Mouse (Mus musculus) liver, postnatal 0 days (tissue): ENCODE data around the gene Zfp143. TPM values are rescaled to one million over a fixed set of nuclear protein-coding genes. Genes with fewer than 3 reads are reported as not detected.
"Not testable (repeated sequence)": the region's sequence is repeated elsewhere in the genome, so short reads cannot be mapped to it uniquely, and the experiment has no call there.

Experiments
- ATAC-seq: fragments of 200-750 bp; cut with Nextera tagmentation; 2 replicates; pipeline ENCODE4 v1.8.0; 2017; ENCODE audit warnings: mild to moderate bottlenecking, moderate library complexity
- DNase-seq: peaks from one replicate; pipeline ENCODE4 v3.0.0-alpha.2; 2016
- H3K27ac ChIP-seq: fragments of 300-500 bp; sonication (generic); 2 replicates; pipeline ENCODE4 v1.5.1; 2014; ENCODE audit warnings: antibody characterized with exemption, moderate library complexity, mild to moderate bottlenecking, low read depth
- H3K27me3 ChIP-seq: fragments of 300-500 bp; sonication (generic); 2 replicates; pipeline ENCODE4 v1.6.1; 2014; ENCODE audit warnings: low read length, control low read depth, mixed read lengths; ENCODE audit not compliant: insufficient read depth
- H3K36me3 ChIP-seq: fragments of 300-500 bp; sonication (generic); replicated peaks from 2 replicates; pipeline ENCODE4 v1.6.1; 2014; ENCODE audit warnings: mild to moderate bottlenecking, control low read depth, low read length, moderate library complexity, mixed read lengths; ENCODE audit not compliant: insufficient read depth
- H3K4me1 ChIP-seq: fragments of 300-500 bp; sonication (generic); 2 replicates; pipeline ENCODE4 v1.6.1; 2014; ENCODE audit warnings: antibody characterized with exemption, mild to moderate bottlenecking, control low read depth; ENCODE audit not compliant: insufficient read depth
- H3K4me2 ChIP-seq: fragments of 300-500 bp; sonication (generic); 2 replicates; pipeline ENCODE4 v1.6.1; 2014; ENCODE audit warnings: low read depth, mild to moderate bottlenecking, low read length, moderate library complexity, mixed read lengths
- H3K4me3 ChIP-seq: fragments of 300-500 bp; sonication (generic); 2 replicates; pipeline ENCODE4 v1.5.1; 2014; ENCODE audit warnings: low read depth, low read length
- H3K9ac ChIP-seq: fragments of 300-500 bp; sonication (generic); replicated peaks from 2 replicates; pipeline ENCODE4 v1.6.1; 2014; ENCODE audit warnings: mild to moderate bottlenecking, moderate library complexity
- H3K9me3 ChIP-seq: fragments of 300-500 bp; sonication (generic); 2 replicates; pipeline ENCODE4 v1.6.1; 2016; ENCODE audit warnings: mild to moderate bottlenecking, control low read depth, low read length, mixed read lengths
- CTCF ChIP-seq: sonication (generic); IDR thresholded peaks from 2 replicates; pipeline ENCODE4 v1.5.1; 2016; ENCODE audit warnings: antibody characterized with exemption, low read depth
- EP300 ChIP-seq: IDR thresholded peaks from 2 replicates; pipeline ENCODE4 v1.6.1; 2016; ENCODE audit warnings: antibody characterized with exemption, low read depth, mild to moderate bottlenecking
- WGBS: fragments of 180-500 bp; shearing (Covaris S2); extraction: QIAGEN DNeasy Blood & Tissue Kit; methylation state at CpG from one replicate; pipeline ENCODE4 v1.1.7; 2014; ENCODE audit not compliant: insufficient replicate concordance; 5-methylcytosine and 5-hydroxymethylcytosine counted together
- polyA plus RNA-seq: library from polyadenylated mRNA; unstranded; fragments of >200 nt; fragmentation: Nextera tagmentation; extraction: Ambion mirVana; gene quantifications from 2 replicates; pipeline ENCODE4 v1.2.1, GENCODE M21; 2015

The Zfp143 gene
- polyA plus RNA-seq, 1 experiment from 2014 or later: 5.2 TPM

- DNase-seq: no peak
- no peaks in the 10 kb centered on the region for H3K27me3 ChIP-seq
- H3K36me3 ChIP-seq: peaks cover 8% of the 10 kb centered on the region
- H3K27ac ChIP-seq: peak overlapping the region; percentile 89
- peak overlapping the region; percentile 95 for H3K4me3 ChIP-seq
- WGBS: under 1% methylated on average over 27 of the region's 27 CpGs
- peak overlapping the region; percentile 88 for H3K9ac ChIP-seq
- peak overlapping the region; percentile 92 for H3K4me2 ChIP-seq
- no peaks in the 10 kb centered on the region for H3K9me3 ChIP-seq
- no peak for ATAC-seq
- TF ChIP-seq EP300: no peak
- no peak for TF ChIP-seq CTCF
- peaks cover 14% of the 10 kb centered on the region for H3K4me1 ChIP-seq
These were observed 61.2 kb downstream of the Zfp143 start for GRCm38 (mm10) chr7:110122289-110122564.

- Histone ChIP-seq H3K36me3 (peaks cover 13% of the 10 kb centered on the region), H3K4me2 (peak overlapping the region; percentile 92), H3K4me1 (peaks cover 14% of the 10 kb centered on the region), H3K4me3 (peak overlapping the region; percentile 95), H3K9ac (peak overlapping the region; percentile 88), H3K27me3 (no peaks in the 10 kb centered on the region), H3K27ac (peak overlapping the region; percentile 89), H3K9me3 (no peaks in the 10 kb centered on the region)
- peak; percentile 1 for ATAC-seq
- peak; percentile 72 for DNase-seq
- TF ChIP-seq EP300 (no peak), CTCF (no peak)
- 2% methylated on average over 60 of the region's 74 CpGs for WGBS
These were observed 61.8 kb downstream of the Zfp143 start for GRCm38 (mm10) chr7:110122565-110123422.

- Histone ChIP-seq H3K9ac (peak overlapping the region; percentile 88), H3K4me1 (peaks cover 14% of the 10 kb centered on the region), H3K27ac (0 out of 2 replicates have a peak overlapping the region, but pooled peaks have one; percentile 23), H3K4me2 (peak overlapping the region; percentile 92), H3K9me3 (no peaks in the 10 kb centered on the region), H3K36me3 (peaks cover 18% of the 10 kb centered on the region), H3K27me3 (no peaks in the 10 kb centered on the region), H3K4me3 (peak overlapping the region; percentile 95)
- 23% methylated on average over 12 of the region's 12 CpGs for whole genome bisulfite sequencing
- TF ChIP-seq EP300 (no peak), CTCF (no peak)
- no peak for ATAC-seq
- no peak for DNase-seq
These were observed 63.0 kb downstream of the Zfp143 start for GRCm38 (mm10) chr7:110123844-110124555.

GRCm38 (mm10) chr7:110128566-110128965 lies 67.5 kb downstream of the Zfp143 start:
- 85% methylated on average over 2 of the region's 2 CpGs for WGBS
- DNase-seq (no peak), ATAC-seq (no peak)
- no peak overlapping the region for H3K4me3 ChIP-seq
- peaks cover 44% of the 10 kb centered on the region for H3K36me3 ChIP-seq
- TF ChIP-seq EP300 (no peak), CTCF (no peak)
- H3K27ac ChIP-seq: no peak overlapping the region
- H3K9me3 ChIP-seq: no peaks in the 10 kb centered on the region
- H3K4me2 ChIP-seq: no peak overlapping the region
- no peaks in the 10 kb centered on the region for H3K27me3 ChIP-seq
- peaks cover 10% of the 10 kb centered on the region for H3K4me1 ChIP-seq
- H3K9ac ChIP-seq: no peak overlapping the region

- not testable (repeated sequence) for H3K4me1 ChIP-seq, H3K4me3 ChIP-seq, H3K9ac ChIP-seq, H3K4me2 ChIP-seq, DNase-seq, H3K27ac ChIP-seq, H3K27me3 ChIP-seq, H3K9me3 ChIP-seq, ATAC-seq
- peaks cover 57% of the 10 kb centered on the region for H3K36me3 ChIP-seq
- WGBS: 60% methylated on average over 2 of the region's 2 CpGs
These were observed 71.3 kb downstream of the Zfp143 start for GRCm38 (mm10) chr7:110132272-110132671.

- Histone ChIP-seq H3K4me1 (no peaks in the 10 kb centered on the region), H3K27ac (no peak overlapping the region), H3K9ac (no peak overlapping the region), H3K27me3 (no peaks in the 10 kb centered on the region), H3K4me3 (no peak overlapping the region), H3K36me3 (peaks cover 52% of the 10 kb centered on the region), H3K9me3 (no peaks in the 10 kb centered on the region), H3K4me2 (no peak overlapping the region)
- no peak for DNase-seq
- ATAC-seq: peak; percentile 41; the same call in 1 of the 2 replicates
- TF ChIP-seq CTCF: no peak
- TF ChIP-seq EP300: no peak
- 84% methylated on average over 5 of the region's 5 CpGs for WGBS
These were observed 73.0 kb downstream of the Zfp143 start for GRCm38 (mm10) chr7:110133988-110134387.
